Comparison of ENCODE assay signal across 8 mouse cellular contexts in genomic region chr1:165634151-165634884, GRCm38 (mm10). TPM values are rescaled to one million over a fixed set of nuclear protein-coding genes. Genes with fewer than 3 reads are reported as not detected.
DNase-seq lines count a peak whose midpoint lies in the region; ATAC-seq and TF ChIP-seq lines count a peak whose summit lies in the region.

Mpzl1 (minus strand) TSS chr1:165634538.

- H3K4me1 ChIP-seq in hindbrain, postnatal 0 days (ENCODE audit: insufficient read depth, low read length): peaks cover 12% of the 10 kb centered on the region; the same call in 1 of the 2 replicates

- DNase-seq in ZHBTc4 (ENCODE audit: low read depth, low spot score): peak; percentile 99
- peak; percentile 100 for DNase-seq in gastrocnemius, adult 2 months
- peak; percentile 99 for DNase-seq in hindbrain, postnatal 0 days (ENCODE audit: low spot score)
- peak; percentile 98 for DNase-seq in left cerebral cortex, adult 2 months (ENCODE audit: extremely low spot score in 1 of 2, low spot score in 2 of 2)
- peak; percentile 98 to 99 for DNase-seq in right cerebral cortex, adult 2 months (ENCODE audit: low spot score in 2 of 2)
- peak; percentile 99 for DNase-seq in urinary bladder, postnatal 14 days (ENCODE audit: low spot score)

- H3K36me3 ChIP-seq in hindbrain, postnatal 0 days (ENCODE audit: insufficient read depth, low read length): no peaks in the 10 kb centered on the region

- no peaks in the 10 kb centered on the region for H3K27me3 ChIP-seq in hindbrain, postnatal 0 days (ENCODE audit: insufficient read depth, low read length)

- peak within 1 kb of the TSS; percentile 80 for H3K9ac ChIP-seq in hindbrain, postnatal 0 days (replicated peaks; ENCODE audit: low read length)

- peak within 1 kb of the TSS; percentile 95 for H3K27ac ChIP-seq in gastrocnemius, adult 2 months
- H3K27ac ChIP-seq in hindbrain, postnatal 0 days: peak within 1 kb of the TSS; percentile 96
- peak within 1 kb of the TSS; percentile 82 for H3K27ac ChIP-seq in left cerebral cortex, adult 2 months

- TF ChIP-seq CTCF in gastrocnemius, adult 2 months (IDR thresholded peaks at IDR 0.05): no peak
- peak; percentile 41 for TF ChIP-seq CTCF in hindbrain, postnatal 0 days (IDR thresholded peaks at IDR 0.05; ENCODE audit: low read depth)
- no peak; the same call in 1 of the 2 replicates for TF ChIP-seq CTCF in left cerebral cortex, adult 2 months (IDR thresholded peaks at IDR 0.05)

- peak; percentile 99 for ATAC-seq in common myeloid progenitor, adult 5-6 weeks (replicated peaks; ENCODE audit: low read depth, poor library complexity, severe bottlenecking)
- peak; percentile 99 for ATAC-seq in hindbrain, postnatal 0 days
- peak; percentile 100 for ATAC-seq in megakaryocyte, adult 5-6 weeks (ENCODE audit: poor library complexity, severe bottlenecking)

- H3K9me3 ChIP-seq in hindbrain, postnatal 0 days (ENCODE audit: low read length): no peaks in the 10 kb centered on the region

- peak within 1 kb of the TSS; percentile 79 for H3K4me2 ChIP-seq in hindbrain, postnatal 0 days (ENCODE audit: low read depth, low read length)

- under 1% methylated on average over 57 of the region's 73 CpGs for WGBS in hindbrain, postnatal 0 days

- intact Hi-C loops in gastrocnemius, adult 2 months (cut with DNase I): loop anchor here (2.0 kb wide), 1 partner anchor 14 kb away; no protein-coding TSS in a partner anchor
- intact Hi-C loops in left cerebral cortex, adult 2 months (cut with DNase I): loop anchor here (2.0 kb wide), 1 partner anchor 174 kb away; the partner anchor contains the start of genes Dcaf6 and Mpc2

- peak within 1 kb of the TSS; percentile 89 for H3K4me3 ChIP-seq in gastrocnemius, adult 2 months
- peak within 1 kb of the TSS; percentile 90 for H3K4me3 ChIP-seq in hindbrain, postnatal 0 days (ENCODE audit: low read length)
- H3K4me3 ChIP-seq in left cerebral cortex, adult 2 months: peak within 1 kb of the TSS; percentile 72

RNA-seq across cellular contexts. Expression of gene Mpzl1, which starts in this region (rescaled TPM):
- 2.0 and 9.5 TPM in 2 replicates for total RNA-seq in common myeloid progenitor, adult 5-6 weeks (2017)
- total RNA-seq in gastrocnemius, adult 2 months (2021): 1 to 10 TPM; 7.0 to 8.7 TPM
- total RNA-seq in hindbrain, postnatal 0 days (2014; rRNA removed): 30.2 and 42.8 TPM in 2 replicates
- polyA plus RNA-seq in hindbrain, postnatal 0 days (2015; fragmentation: Nextera tagmentation; extraction: Ambion mirVana): 140 and 145 TPM in 2 replicates
- total RNA-seq in left cerebral cortex, adult 2 months (2021): 10 to 100 TPM; 24.0 to 24.8 TPM
- 1.3 and 2.1 TPM in 2 replicates for total RNA-seq in megakaryocyte, adult 5-6 weeks (2015)
- 0.22 and 3.1 TPM in 2 replicates for total RNA-seq in megakaryocyte, adult 5-6 weeks (2017)

Comparison
In these comparisons a context has a peak if more than half of its experiments do, and no peak if none do; other contexts are left out.
1. Peak in every context shown above with its lines: DNase-seq, ATAC-seq, H3K4me3 ChIP-seq and H3K27ac ChIP-seq.